Mouse (Mus musculus) liver, embryonic 16.5 days (tissue): ENCODE data around the gene Ipp. TPM values are rescaled to one million over a fixed set of nuclear protein-coding genes. Genes with fewer than 3 reads are reported as not detected.

Experiments
- ATAC-seq: fragments of 200-750 bp; cut with Nextera tagmentation; 2 replicates; pipeline ENCODE4 v1.8.0; 2017; ENCODE audit warnings: low read depth, mild to moderate bottlenecking, moderate number of reproducible peaks, moderate library complexity
- H3K27ac ChIP-seq: fragments of 300-500 bp; sonication (generic); 2 replicates; pipeline ENCODE4 v1.5.1; 2014; ENCODE audit warnings: mild to moderate bottlenecking, low read length
- H3K27me3 ChIP-seq: fragments of 300-500 bp; sonication (generic); 2 replicates; pipeline ENCODE4 v1.6.1; 2014; ENCODE audit warnings: low read depth, low read length, mixed read lengths; ENCODE audit not compliant: control insufficient read depth, insufficient read depth
- H3K36me3 ChIP-seq: fragments of 300-500 bp; sonication (generic); 2 replicates; pipeline ENCODE4 v1.6.1; 2014; ENCODE audit warnings: mild to moderate bottlenecking; ENCODE audit not compliant: control insufficient read depth, insufficient read depth
- H3K4me1 ChIP-seq: fragments of 300-500 bp; sonication (generic); 2 replicates; pipeline ENCODE4 v1.6.1; 2014; ENCODE audit warnings: low read depth, low read length, mixed read lengths; ENCODE audit not compliant: control insufficient read depth
- H3K4me2 ChIP-seq: fragments of 300-500 bp; sonication (generic); 2 replicates; pipeline ENCODE4 v1.6.1; 2014; ENCODE audit warnings: low read depth, low read length, mixed read lengths
- H3K4me3 ChIP-seq: fragments of 300-500 bp; sonication (generic); 2 replicates; pipeline ENCODE4 v1.5.1; 2014; ENCODE audit warnings: low read depth, mild to moderate bottlenecking, low read length
- H3K9ac ChIP-seq: fragments of 300-500 bp; sonication (generic); 2 replicates; pipeline ENCODE4 v1.6.1; 2014; ENCODE audit warnings: low read depth, low read length
- H3K9me3 ChIP-seq: fragments of 300-500 bp; sonication (generic); replicated peaks from 2 replicates; pipeline ENCODE4 v1.6.1; 2016; ENCODE audit warnings: low read length; ENCODE audit not compliant: control insufficient read depth
- WGBS: fragments of 180-500 bp; shearing (Covaris S2); extraction: QIAGEN DNeasy Blood & Tissue Kit; methylation state at CpG from one replicate; pipeline ENCODE4 v1.1.7; 2014; ENCODE audit not compliant: insufficient replicate concordance; 5-methylcytosine and 5-hydroxymethylcytosine counted together
- polyA plus RNA-seq: library from polyadenylated mRNA; unstranded; fragments of >200 nt; fragmentation: Nextera tagmentation; extraction: Ambion mirVana; gene quantifications from 2 replicates; pipeline ENCODE4 v1.2.1, GENCODE M21; 2015

Gene Ipp
- polyA plus RNA-seq, 1 experiment from 2014 or later: 12.3 TPM

GRCm38 (mm10) chr4:116555413-116556300 lies 48.3 kb downstream of the Ipp start, which contains the start of gene Tmem69:
Gene Tmem69 (minus strand): TSS chr4:116555936.
- H3K27ac ChIP-seq: peak within 1 kb of the TSS; percentile 99
- H3K36me3 ChIP-seq: peaks cover 5% of the 10 kb centered on the region
- H3K4me3 ChIP-seq: peak within 1 kb of the TSS; percentile 100
- peaks cover 7% of the 10 kb centered on the region for H3K4me1 ChIP-seq
- H3K27me3 ChIP-seq: no peaks in the 10 kb centered on the region
- H3K9ac ChIP-seq: peak within 1 kb of the TSS; percentile 98
- WGBS: 3% methylated on average over 23 of the region's 23 CpGs
- no peaks in the 10 kb centered on the region for H3K9me3 ChIP-seq
- no peak for ATAC-seq
- peak within 1 kb of the TSS; percentile 98 for H3K4me2 ChIP-seq

GRCm38 (mm10) chr4:116556561-116557305 lies 49.4 kb downstream of the Ipp start:
- peak overlapping the region; percentile 98 for H3K9ac ChIP-seq
- H3K9me3 ChIP-seq: no peaks in the 10 kb centered on the region
- ATAC-seq: peak; percentile 92
- peak overlapping the region; percentile 98 for H3K4me2 ChIP-seq
- H3K27me3 ChIP-seq: no peaks in the 10 kb centered on the region
- peaks cover 5% of the 10 kb centered on the region for H3K36me3 ChIP-seq
- H3K4me3 ChIP-seq: peak overlapping the region; percentile 100
- WGBS: under 1% methylated on average over 28 of the region's 28 CpGs
- peaks cover 9% of the 10 kb centered on the region for H3K4me1 ChIP-seq
- H3K27ac ChIP-seq: peak overlapping the region; percentile 99

- H3K27me3 ChIP-seq: no peaks in the 10 kb centered on the region
- peak within 1 kb of the TSS; percentile 99 for H3K27ac ChIP-seq
- no peaks in the 10 kb centered on the region for H3K9me3 ChIP-seq
- WGBS: under 1% methylated on average over 78 of the region's 78 CpGs
- H3K9ac ChIP-seq: peak within 1 kb of the TSS; percentile 98
- peak; percentile 94 for ATAC-seq
- peak within 1 kb of the TSS; percentile 100 for H3K4me3 ChIP-seq
- H3K4me2 ChIP-seq: peak within 1 kb of the TSS; percentile 98
- H3K4me1 ChIP-seq: peaks cover 9% of the 10 kb centered on the region
- peaks cover 5% of the 10 kb centered on the region for H3K36me3 ChIP-seq
Measured at GRCm38 (mm10) chr4:116557306-116558121, 50.2 kb downstream of the Ipp start, which contains the start of gene Gpbp1l1. Gene Gpbp1l1 (plus strand): TSS chr4:116557658.

GRCm38 (mm10) chr4:116558151-116558882 lies 51.0 kb downstream of the Ipp start:
- Histone ChIP-seq H3K4me2 (peak overlapping the region; percentile 68), H3K4me3 (peak overlapping the region; percentile 100), H3K9ac (peak overlapping the region; percentile 98), H3K9me3 (no peaks in the 10 kb centered on the region), H3K27ac (peak overlapping the region; percentile 99), H3K36me3 (peaks cover 2% of the 10 kb centered on the region), H3K27me3 (no peaks in the 10 kb centered on the region), H3K4me1 (peaks cover 9% of the 10 kb centered on the region)
- WGBS: 2% methylated on average over 15 of the region's 15 CpGs
- ATAC-seq: no peak

Other genes with a start within 250 kb of the Ipp start
- gene Mast2, start 43.4 kb upstream of the Ipp start, polyA plus RNA-seq: 3.4 and 3.8 TPM in 2 replicates
- gene Tmem69, start 48.4 kb downstream of the Ipp start, polyA plus RNA-seq: 17.8 and 20.5 TPM in 2 replicates
- gene Gpbp1l1, start 50.1 kb downstream of the Ipp start, polyA plus RNA-seq: 15.3 and 16.0 TPM in 2 replicates
- 2.2 and 2.4 TPM in 2 replicates for gene Ccdc17, start 89.1 kb downstream of the Ipp start, polyA plus RNA-seq
- gene Nasp, start 120.4 kb downstream of the Ipp start, polyA plus RNA-seq: 38.4 and 45.2 TPM in 2 replicates
- gene Akr1a1, start 144.1 kb downstream of the Ipp start, polyA plus RNA-seq: 294 and 297 TPM in 2 replicates
- gene Prdx1, start 178.0 kb downstream of the Ipp start, polyA plus RNA-seq: 964 and 975 TPM in 2 replicates
- gene Mmachc, start 200.9 kb downstream of the Ipp start, polyA plus RNA-seq: 8.8 and 8.9 TPM in 2 replicates
- gene Ccdc163, start 201.0 kb downstream of the Ipp start, polyA plus RNA-seq: 10.3 and 12.4 TPM in 2 replicates
- 5.4 and 5.9 TPM in 2 replicates for gene Tesk2, start 213.4 kb downstream of the Ipp start, polyA plus RNA-seq